Mouse (Mus musculus): ENCODE results near the gene Olfr686. TPM values are rescaled to one million over a fixed set of nuclear protein-coding genes. Genes with fewer than 3 reads are reported as not detected.

Olfr686 gene
- total RNA-seq (2021) = not detected
- long read RNA-seq, experiment 1 = 0 reads
- long read RNA-seq, experiment 2 = 0 reads

- DNase-seq (ENCODE audit: low spot score in 2 of 2) = no peak
These were observed at the start of gene Olfr686 for GRCm38 (mm10) chr7:105207385-105207784. TSS of gene Olfr686 (minus strand) at chr7:105207485.

DNA sequence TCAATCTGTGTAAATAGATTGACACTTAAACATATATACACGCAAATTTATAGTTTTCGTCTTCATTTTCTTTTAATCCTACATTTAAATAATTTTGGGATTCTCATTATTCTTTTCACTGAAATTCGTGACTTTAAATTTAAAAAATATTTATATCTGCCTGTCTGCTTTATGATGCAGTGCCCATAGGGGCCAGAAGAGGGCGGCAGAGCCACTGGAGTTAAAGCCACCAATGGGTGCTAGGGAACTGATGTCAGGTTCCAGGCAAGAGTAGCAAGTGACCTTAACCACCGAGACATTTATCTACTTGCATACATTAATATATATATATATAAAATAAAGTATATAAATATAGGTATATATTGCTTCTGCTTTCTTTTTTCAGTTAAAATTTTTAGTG, 49.4 kb upstream of the Olfr686 start:
- DNase-seq (ENCODE audit: low spot score in 2 of 2) = no peak

GRCm38 (mm10) chr7:105248197-105248596, 40.9 kb upstream of the Olfr686 start:
- no peak for DNase-seq (ENCODE audit: low spot score in 2 of 2)

- no peak for DNase-seq (ENCODE audit: low spot score in 2 of 2)
These were observed 40.4 kb upstream of the Olfr686 start for GRCm38 (mm10) chr7:105247671-105248070.

GRCm38 (mm10) chr7:105229386-105229785, 22.1 kb upstream of the Olfr686 start:
- no peak for DNase-seq (ENCODE audit: low spot score in 2 of 2)

GRCm38 (mm10) chr7:105228138-105228537, 20.9 kb upstream of the Olfr686 start:
- no peak for DNase-seq (ENCODE audit: low spot score in 2 of 2)

GRCm38 (mm10) chr7:105226703-105227102, 19.4 kb upstream of the Olfr686 start:
- no peak for DNase-seq (ENCODE audit: low spot score in 2 of 2)

DNA sequence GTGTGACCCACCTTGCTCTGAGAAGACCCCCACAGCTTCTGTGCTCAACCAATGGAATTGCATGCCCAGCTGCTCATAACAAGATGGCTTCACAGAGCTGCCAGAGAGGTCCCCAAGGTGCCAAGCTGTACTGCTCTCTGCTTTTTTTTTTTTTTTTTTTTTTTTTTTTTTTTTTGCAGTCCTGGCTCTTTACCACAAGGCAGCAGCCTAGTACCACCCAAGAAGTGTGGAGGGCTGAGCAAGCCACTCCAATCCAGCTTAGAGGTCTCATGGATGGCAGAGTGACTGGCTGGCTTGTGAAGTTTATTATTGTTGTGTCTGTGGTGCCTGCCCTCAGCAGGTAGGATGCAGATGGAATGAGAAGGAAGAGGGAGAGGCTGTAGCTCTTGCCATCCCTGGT, 18.8 kb upstream of the Olfr686 start:
- no peak for DNase-seq (ENCODE audit: low spot score in 2 of 2)

DNA sequence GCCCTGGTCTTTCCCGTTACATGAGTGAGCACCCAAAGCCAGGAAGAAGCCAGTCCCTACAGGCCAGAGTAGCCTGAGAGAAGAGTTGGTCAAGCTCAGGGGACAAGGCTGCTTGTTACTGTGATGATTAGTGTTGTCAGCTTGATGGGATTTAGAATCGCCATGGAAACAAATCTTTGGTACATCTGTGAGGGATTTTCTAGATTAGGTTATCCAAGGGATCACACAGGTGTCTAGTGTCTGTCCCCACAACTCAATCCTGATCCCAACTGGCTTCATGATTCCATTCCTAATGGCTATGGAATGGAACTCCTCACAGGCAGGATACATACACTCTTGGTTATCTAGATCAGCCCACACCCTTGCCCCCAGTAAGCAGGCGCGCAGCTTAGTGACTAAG, 11.0 kb upstream of the Olfr686 start:
- DNase-seq (ENCODE audit: low spot score in 2 of 2) = no peak

DNA sequence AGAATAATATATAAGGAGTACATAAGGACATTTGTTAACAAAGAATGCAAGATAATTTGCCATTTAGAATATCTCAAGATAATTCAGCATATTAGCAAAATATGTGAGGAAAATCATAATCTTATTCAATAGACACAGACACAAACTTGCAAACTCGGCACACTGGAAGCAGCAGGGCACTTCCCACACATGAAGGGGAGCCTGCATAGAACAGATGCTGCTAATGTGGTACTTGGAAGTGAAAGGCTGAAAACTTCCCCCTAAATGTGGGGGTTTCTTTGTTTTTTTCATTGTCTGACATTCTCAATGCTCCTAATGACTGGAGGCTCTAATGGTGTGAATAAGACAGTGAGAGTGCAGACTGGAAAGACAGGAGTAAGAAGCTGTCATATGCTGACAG, 7.5 kb upstream of the Olfr686 start:
- no peak for DNase-seq (ENCODE audit: low spot score in 2 of 2)

GRCm38 (mm10) chr7:105185912-105186311, 21.4 kb downstream of the Olfr686 start, which contains the start of gene Olfr685:
TSS of gene Olfr685 (minus strand) at chr7:105186012.
- no peak for DNase-seq (ENCODE audit: low spot score in 2 of 2)

DNA sequence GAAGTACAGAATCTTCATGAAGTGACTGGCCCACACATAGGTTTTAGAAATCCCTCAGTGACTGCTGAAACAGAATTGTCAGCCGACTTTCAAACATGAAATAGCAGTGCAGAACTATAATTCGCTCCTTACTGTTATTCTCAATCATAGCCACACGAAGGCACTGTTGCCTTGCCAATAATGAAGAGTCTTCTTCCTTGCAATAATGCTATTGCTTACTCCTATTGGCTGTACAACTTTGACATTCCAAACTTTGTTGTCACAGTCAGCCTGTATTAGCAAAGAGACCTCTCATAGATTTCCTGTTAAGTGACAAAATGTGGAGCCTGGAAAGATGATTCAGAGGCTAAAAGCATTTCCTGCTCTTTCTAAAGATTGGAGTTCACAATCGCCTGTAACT, 36.5 kb downstream of the Olfr686 start:
- no peak for DNase-seq (ENCODE audit: low spot score in 2 of 2)

DNA sequence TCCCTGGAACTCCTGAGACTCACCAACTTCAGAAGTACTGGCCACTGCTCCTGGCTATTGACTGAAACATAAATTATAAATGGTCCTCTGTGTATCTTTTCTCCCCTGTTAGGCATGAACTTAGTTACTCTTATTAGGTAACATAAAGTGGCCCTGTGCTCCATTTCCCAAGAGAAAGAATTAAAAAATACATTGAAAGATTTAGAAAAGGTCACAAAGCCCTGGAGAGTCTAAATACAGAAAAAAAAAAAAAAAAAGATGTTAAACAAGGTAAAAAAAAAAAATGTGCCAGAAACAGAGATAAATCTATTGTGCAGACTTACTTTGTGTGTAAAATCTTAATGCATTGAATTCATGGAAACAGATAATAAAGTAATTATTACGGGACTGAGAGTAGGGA, 43.7 kb downstream of the Olfr686 start, which contains the start of gene Olfr684:
Gene Olfr684 (minus strand): TSS at position 101 of the 400 bp plus-strand sequence.
- no peak for DNase-seq (ENCODE audit: low spot score in 2 of 2)

Other genes with a start within 250 kb of the Olfr686 start
- not detected for gene Olfr670, start 244.9 kb downstream of the Olfr686 start, total RNA-seq (2021)
- gene Olfr671, start 228.4 kb downstream of the Olfr686 start, total RNA-seq (2021) = not detected
- not detected for gene Olfr672, start 205.5 kb downstream of the Olfr686 start, total RNA-seq (2021)
- gene Olfr675, start 179.0 kb downstream of the Olfr686 start, total RNA-seq (2021) = not detected
- gene Olfr676, start 174.8 kb downstream of the Olfr686 start, total RNA-seq (2021) = not detected
- not detected for gene Olfr677, start 156.1 kb downstream of the Olfr686 start, total RNA-seq (2021)
- not detected for gene Olfr678, start 143.0 kb downstream of the Olfr686 start, total RNA-seq (2021)
- not detected for gene Olfr679, start 126.3 kb downstream of the Olfr686 start, total RNA-seq (2021)
- not detected for gene Olfr680-ps1, start 114.7 kb downstream of the Olfr686 start, total RNA-seq (2021)
- gene Olfr681, start 90.6 kb downstream of the Olfr686 start, total RNA-seq (2021) = not detected
- gene Olfr683, start 60.5 kb downstream of the Olfr686 start, total RNA-seq (2021) = not detected
- gene Olfr684, start 43.8 kb downstream of the Olfr686 start, total RNA-seq (2021) = not detected
- not detected for gene Olfr685, start 21.5 kb downstream of the Olfr686 start, total RNA-seq (2021)
- not detected for gene Olfr688, start 80.6 kb upstream of the Olfr686 start, total RNA-seq (2021)
- gene Olfr689, start 103.7 kb upstream of the Olfr686 start, total RNA-seq (2021) = not detected
- not detected for gene Olfr690, start 126.6 kb upstream of the Olfr686 start, total RNA-seq (2021)
- not detected for gene Olfr691, start 134.8 kb upstream of the Olfr686 start, total RNA-seq (2021)
- not detected for gene Olfr692, start 160.7 kb upstream of the Olfr686 start, total RNA-seq (2021)
- not detected for gene Gm5901, start 167.6 kb upstream of the Olfr686 start, total RNA-seq (2021)
- 10 to 100 TPM; 21.0 to 24.9 TPM for gene Fam160a2, start 192.6 kb upstream of the Olfr686 start, total RNA-seq (2021)
- gene Cnga4, start 197.1 kb upstream of the Olfr686 start, total RNA-seq (2021) = not detected
- gene Cckbr, start 218.2 kb upstream of the Olfr686 start, total RNA-seq (2021) = not detected